Mouse (Mus musculus) kidney, adult 2 months (tissue): ENCODE data around the gene Slc25a23.

Experiments used
- CTCF ChIP-seq: fragments of 200-500 bp; conservative IDR thresholded peaks from 2 replicates; pipeline ENCODE4 v1.5.1; 2011; ENCODE audit warnings: low read depth, mild to moderate bottlenecking, control low read depth, low read length, moderate library complexity, mixed read lengths; ENCODE audit not compliant: insufficient read depth, insufficient read length
- POLR2A ChIP-seq: fragments of 200-500 bp; IDR thresholded peaks from one replicate; pipeline ENCODE4 v1.6.1; 2011; ENCODE audit warnings: low read depth, low read length, control low read depth

- TF ChIP-seq POLR2A = no peak
- no peak for TF ChIP-seq CTCF
These were observed 3.4 kb upstream of the Slc25a23 start for GRCm38 (mm10) chr17:57063031-57063430.
